Mouse (Mus musculus) gastrocnemius, postnatal 4 days (tissue): ENCODE data around the gene Asxl1. TPM values are rescaled to one million over a fixed set of nuclear protein-coding genes. Genes with fewer than 3 reads are reported as not detected.

Experiments used
- DNase-seq, 2 experiments: peaks; one replicate each; pipeline ENCODE4 v3.0.0; 2021 to 2022; ENCODE audit warnings: low spot score in 2 of 2, mixed read lengths in 2 of 2
- total RNA-seq, 2 experiments: library from RNA; stranded (reverse); gene quantifications; 2 replicates each; pipeline ENCODE4 v1.2.3; 2021

Asxl1 gene
- total RNA-seq, 2 experiments from 2014 or later = 27.1 to 28.9 TPM

GRCm38 (mm10) chr2:153441228-153441627, 95.6 kb downstream of the Asxl1 start:
- no peak for DNase-seq

GRCm38 (mm10) chr2:153442720-153443119, 97.1 kb downstream of the Asxl1 start:
- no peak for DNase-seq

- peak; percentile 35 to 48 for DNase-seq
Observed at GRCm38 (mm10) chr2:153443434-153444240, 98.0 kb downstream of the Asxl1 start.

DNA sequence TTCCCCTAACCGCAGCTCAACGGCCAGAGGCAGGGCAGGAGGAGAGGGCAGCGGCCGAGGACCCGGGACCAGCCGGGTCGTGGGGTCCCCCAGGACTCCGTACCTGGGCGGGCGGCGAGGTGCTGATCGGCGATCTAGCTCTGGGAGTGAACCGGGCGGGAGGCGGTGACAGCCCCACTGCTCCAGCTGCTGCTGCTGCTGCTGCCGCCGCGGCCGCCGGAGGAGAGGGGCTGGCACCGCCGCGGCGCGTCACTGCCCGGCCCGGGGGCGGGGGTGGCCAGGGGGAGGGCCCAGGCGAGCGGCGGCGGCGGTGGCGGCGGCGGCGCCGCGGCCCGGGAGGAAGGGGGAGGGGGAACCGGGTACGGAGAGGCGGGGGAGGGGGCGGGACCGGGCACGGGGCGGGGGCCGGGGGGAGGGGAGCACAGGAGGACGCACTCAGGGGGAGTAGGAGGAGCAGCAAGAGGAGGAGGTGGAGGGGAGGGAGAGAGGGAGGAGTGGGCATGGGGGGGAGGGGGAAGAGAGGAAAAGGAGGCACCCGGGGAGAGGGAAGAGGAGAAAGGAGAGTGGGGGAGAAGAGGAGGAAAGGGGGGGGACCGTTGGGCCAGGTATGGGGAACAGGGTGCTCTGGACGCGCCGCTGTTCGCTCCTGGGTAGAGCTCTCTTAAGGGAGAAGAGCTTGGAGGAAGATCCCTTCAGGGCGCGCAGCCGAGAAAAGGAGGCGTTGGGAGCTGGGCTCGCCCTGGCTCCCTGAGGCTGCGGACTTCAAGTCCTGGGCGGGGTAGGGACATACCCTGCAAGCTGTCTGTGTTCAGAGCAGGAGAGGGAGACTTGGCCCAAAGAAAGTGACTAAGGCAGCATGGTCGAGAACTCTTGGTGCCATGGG, 98.9 kb downstream of the Asxl1 start:
- DNase-seq = peak; percentile 42 to 65

DNA sequence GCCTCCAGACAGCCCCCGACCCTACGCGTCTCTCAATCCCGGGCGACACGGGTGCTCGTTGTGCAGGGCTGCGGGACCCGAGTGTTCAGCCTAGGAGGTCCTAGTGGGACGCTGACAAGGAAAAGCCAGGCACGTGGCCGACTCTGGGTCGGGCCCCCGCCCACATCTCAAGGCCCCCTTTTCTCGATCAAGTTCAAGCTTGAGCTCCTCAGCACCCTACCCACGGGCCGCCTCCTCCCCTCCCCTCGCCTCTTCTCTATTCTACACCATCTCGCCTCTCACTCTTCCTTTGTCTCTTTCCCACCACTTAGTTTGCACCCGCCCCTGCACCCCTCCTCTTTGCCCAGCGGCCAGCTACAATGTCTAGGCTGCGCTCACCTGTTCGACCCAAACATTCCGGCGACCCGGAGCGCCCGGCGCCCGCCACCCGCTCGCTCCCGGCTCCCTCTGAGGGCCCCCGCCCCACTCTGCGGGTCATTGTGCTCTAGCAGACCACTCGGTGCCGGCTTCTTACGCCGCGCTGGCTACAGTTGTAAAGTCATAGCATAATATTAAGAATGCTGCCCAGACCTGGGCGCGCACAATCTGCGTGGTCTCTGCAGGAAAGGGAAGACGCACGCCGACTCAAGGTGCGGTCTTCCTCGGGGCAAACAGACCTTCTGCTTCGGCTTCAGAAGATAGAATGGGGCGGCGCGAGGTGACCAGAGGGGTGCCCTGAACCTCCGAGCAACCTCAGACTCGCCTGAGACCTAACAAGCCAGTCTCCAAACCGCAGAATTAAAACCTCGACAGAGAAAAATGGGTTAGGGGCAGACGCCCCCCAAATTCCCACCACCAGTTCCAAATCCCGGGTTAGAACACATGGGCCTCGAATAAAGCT, 99.7 kb downstream of the Asxl1 start:
- no peak for DNase-seq

GRCm38 (mm10) chr2:153446017-153446408, 100.4 kb downstream of the Asxl1 start:
- DNase-seq = no peak

DNA sequence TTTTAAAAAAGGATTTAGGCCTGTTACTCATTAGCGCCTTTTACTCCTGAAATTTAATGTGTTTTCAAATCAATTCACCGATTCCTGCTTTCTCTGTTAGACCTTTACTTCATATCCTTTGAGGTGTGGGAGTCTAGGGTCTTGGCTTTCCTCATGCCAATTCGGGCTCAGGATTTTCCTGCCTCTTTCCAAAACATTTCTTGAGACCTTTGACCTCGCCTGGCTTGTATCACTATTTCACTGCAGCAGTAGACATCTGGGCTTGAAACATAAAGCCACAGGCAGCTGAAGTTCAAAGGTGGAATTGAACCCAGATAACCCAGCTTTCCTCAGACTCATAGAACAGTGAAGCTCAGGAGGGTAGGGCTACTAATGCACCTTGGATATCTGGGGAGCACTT, 100.8 kb downstream of the Asxl1 start:
- no peak for DNase-seq

DNA sequence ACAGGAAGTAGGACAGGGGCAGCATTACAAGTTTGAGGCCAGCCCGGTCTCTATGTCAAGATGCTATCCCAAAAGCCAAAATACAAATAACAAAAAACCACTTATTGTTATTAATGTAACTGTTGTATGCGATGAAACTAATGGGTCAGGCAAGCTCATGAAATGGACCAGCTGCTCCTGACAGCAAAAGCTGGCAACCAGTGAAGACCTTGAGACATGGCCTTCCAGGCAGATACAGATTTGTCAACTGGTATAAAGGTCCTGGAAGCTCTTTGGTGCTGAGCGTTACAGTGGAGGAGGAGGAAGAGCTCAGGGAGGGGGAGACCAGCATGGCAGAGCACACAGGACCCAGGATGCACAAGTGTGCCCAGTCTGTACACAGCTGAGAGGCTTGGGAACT, 102.1 kb downstream of the Asxl1 start:
- DNase-seq = no peak

GRCm38 (mm10) chr2:153448519-153448918, 102.9 kb downstream of the Asxl1 start:
- DNase-seq = no peak

Other genes with a start within 250 kb of the Asxl1 start
- 1 to 10 TPM; 3.1 to 3.4 TPM for gene Hck, start 237.4 kb upstream of the Asxl1 start, total RNA-seq
- gene Tm9sf4, start 184.5 kb upstream of the Asxl1 start, total RNA-seq = 10 to 100 TPM; 79.4 to 83.5 TPM
- gene Tspyl3, start 120.4 kb upstream of the Asxl1 start, total RNA-seq = 1 to 10 TPM; 3.8 to 4.0 TPM
- gene Plagl2, start 104.4 kb upstream of the Asxl1 start, total RNA-seq = 10 to 100 TPM; 13.4 to 13.6 TPM
- 10 to 100 TPM; 45.3 to 46.9 TPM for gene Pofut1, start 104.3 kb upstream of the Asxl1 start, total RNA-seq
- gene Kif3b, start 54.4 kb upstream of the Asxl1 start, total RNA-seq = 1 to 10 TPM; 8.9 to 9.1 TPM
- gene 4930404H24Rik, start 147.0 kb downstream of the Asxl1 start, total RNA-seq = not detected
- gene Nol4l, start 184.1 kb downstream of the Asxl1 start, total RNA-seq = 1 to 10 TPM; 7.5 to 9.1 TPM